Mouse (Mus musculus) adrenal gland, postnatal 4 days (tissue): ENCODE measurements around the gene Arl6. TPM values are rescaled to one million over a fixed set of nuclear protein-coding genes. Genes with fewer than 3 reads are reported as not detected.

Source experiments
- DNase-seq, 2 experiments: peaks; one replicate each; pipeline ENCODE4 v3.0.0; 2021 to 2022; ENCODE audit warnings: low spot score in 2 of 2, mixed read lengths in 2 of 2
- long read RNA-seq, 2 experiments: library from polyadenylated mRNA; stranded (forward); transcript quantifications; one replicate each; pipeline ENCODE4 v2.0.0; 2021
- total RNA-seq, 2 experiments: library from RNA; stranded (reverse); gene quantifications; 2 replicates each; pipeline ENCODE4 v1.2.3; 2021

Gene Arl6
- total RNA-seq: 10 to 100 TPM; 11.1 to 14.0 TPM
- long read RNA-seq, experiment 1, transcript Arl6-201 (8 exons, 1,696 nt): major isoform, 7 of 7 reads
- long read RNA-seq, experiment 1, partial matches to known transcripts: 0 of 7 reads
- long read RNA-seq, experiment 1, other reads (novel, unspliced or antisense): 0 of 7 reads
- long read RNA-seq, experiment 2, transcript Arl6-201 (8 exons, 1,696 nt): major isoform, 21 of 21 reads
- long read RNA-seq, experiment 2, partial matches to known transcripts: 0 of 21 reads
- long read RNA-seq, experiment 2, other reads (novel, unspliced or antisense): 0 of 21 reads

GRCm38 (mm10) chr16:59639102-59639691, at the start of gene Arl6:
Gene Arl6, minus strand, starts transcription at chr16:59639391.
- DNase-seq: peak; percentile 86

- DNase-seq: no peak
Measured at GRCm38 (mm10) chr16:59685135-59685534, 45.9 kb upstream of the Arl6 start.

- DNase-seq: peak; percentile 9 to 41
Measured at GRCm38 (mm10) chr16:59683434-59683833, 44.2 kb upstream of the Arl6 start.

GRCm38 (mm10) chr16:59682216-59682891, 43.2 kb upstream of the Arl6 start:
- DNase-seq: no peak

GRCm38 (mm10) chr16:59666938-59667337, 27.7 kb upstream of the Arl6 start:
- no peak for DNase-seq

GRCm38 (mm10) chr16:59643766-59644165, 4.6 kb upstream of the Arl6 start:
- no peak for DNase-seq

- DNase-seq: no peak
Measured at GRCm38 (mm10) chr16:59639985-59640384, 794 bp upstream of the Arl6 start.

GRCm38 (mm10) chr16:59634598-59634997, 4.6 kb downstream of the Arl6 start:
- no peak for DNase-seq

- no peak for DNase-seq
Measured at GRCm38 (mm10) chr16:59621554-59621953, 17.6 kb downstream of the Arl6 start.

GRCm38 (mm10) chr16:59617167-59617566, 22.0 kb downstream of the Arl6 start:
- no peak for DNase-seq

GRCm38 (mm10) chr16:59615675-59616074, 23.5 kb downstream of the Arl6 start:
- no peak for DNase-seq

GRCm38 (mm10) chr16:59610750-59611149, 28.4 kb downstream of the Arl6 start:
- no peak for DNase-seq

- no peak for DNase-seq
Measured at GRCm38 (mm10) chr16:59604078-59604781, 35.0 kb downstream of the Arl6 start.

- peak; percentile 53 to 58 for DNase-seq
Measured at GRCm38 (mm10) chr16:59600311-59601251, 38.6 kb downstream of the Arl6 start, which contains the start of gene Crybg3. Gene Crybg3, minus strand, starts transcription at chr16:59600979.

- no peak for DNase-seq
Measured at GRCm38 (mm10) chr16:59599411-59600265, 39.6 kb downstream of the Arl6 start.

GRCm38 (mm10) chr16:59598997-59599396, 40.2 kb downstream of the Arl6 start:
- no peak for DNase-seq

GRCm38 (mm10) chr16:59597256-59597655, 41.9 kb downstream of the Arl6 start:
- no peak for DNase-seq

GRCm38 (mm10) chr16:59594714-59595113, 44.5 kb downstream of the Arl6 start:
- DNase-seq: no peak

GRCm38 (mm10) chr16:59590790-59591189, 48.4 kb downstream of the Arl6 start:
- DNase-seq: no peak
